Mouse (Mus musculus) heart, postnatal 0 days (tissue): ENCODE measurements around the gene Cux1. TPM values are rescaled to one million over a fixed set of nuclear protein-coding genes. Genes with fewer than 3 reads are reported as not detected.

Source experiments
- ATAC-seq: fragments of 200-750 bp; cut with Nextera tagmentation; 2 replicates; pipeline ENCODE4 v1.8.0; 2017; ENCODE audit warnings: low read depth, moderate number of reproducible peaks, moderate library complexity; ENCODE audit not compliant: insufficient read depth
- DNase-seq: peaks from one replicate; pipeline ENCODE4 v3.0.0-alpha.2; 2016; ENCODE audit warnings: low spot score
- H3K27ac ChIP-seq: fragments of 300-500 bp; sonication (generic); 2 replicates; pipeline ENCODE4 v1.5.1; 2014; ENCODE audit warnings: low read depth, mild to moderate bottlenecking
- H3K27me3 ChIP-seq: fragments of 300-500 bp; sonication (generic); 2 replicates; pipeline ENCODE4 v1.6.1; 2014; ENCODE audit warnings: low read length, mixed read lengths; ENCODE audit not compliant: control insufficient read depth, insufficient read depth
- H3K36me3 ChIP-seq: fragments of 300-500 bp; sonication (generic); replicated peaks from 2 replicates; pipeline ENCODE4 v1.6.1; 2014; ENCODE audit warnings: low read length, mixed read lengths; ENCODE audit not compliant: control insufficient read depth, insufficient read depth
- H3K4me1 ChIP-seq: fragments of 300-500 bp; sonication (generic); 2 replicates; pipeline ENCODE4 v1.6.1; 2014; ENCODE audit warnings: antibody characterized with exemption; ENCODE audit not compliant: control insufficient read depth, insufficient read depth
- H3K4me2 ChIP-seq: fragments of 300-500 bp; sonication (generic); 2 replicates; pipeline ENCODE4 v1.6.1; 2014; ENCODE audit warnings: low read depth, mild to moderate bottlenecking, low read length, moderate library complexity
- H3K4me3 ChIP-seq: fragments of 300-500 bp; sonication (generic); 2 replicates; pipeline ENCODE4 v1.5.1; 2014; ENCODE audit warnings: low read depth, low read length
- H3K9ac ChIP-seq: fragments of 300-500 bp; sonication (generic); replicated peaks from 2 replicates; pipeline ENCODE4 v1.6.1; 2014; ENCODE audit warnings: low read depth, low read length, mixed read lengths
- H3K9me3 ChIP-seq: fragments of 300-500 bp; sonication (generic); replicated peaks from 2 replicates; pipeline ENCODE4 v1.6.1; 2016; ENCODE audit warnings: low read length; ENCODE audit not compliant: control insufficient read depth
- CTCF ChIP-seq: IDR thresholded peaks from 2 replicates; pipeline ENCODE4 v1.5.1; 2016; ENCODE audit warnings: antibody characterized with exemption, control low read depth, low read depth
- EP300 ChIP-seq: IDR thresholded peaks from 2 replicates; pipeline ENCODE4 v1.6.1; 2016; ENCODE audit warnings: antibody characterized with exemption, low read depth
- WGBS: fragments of 180-500 bp; shearing (Covaris S2); extraction: QIAGEN DNeasy Blood & Tissue Kit; methylation state at CpG from one replicate; pipeline ENCODE4 v1.1.7; 2014; 5-methylcytosine and 5-hydroxymethylcytosine counted together
- polyA plus RNA-seq: library from polyadenylated mRNA; unstranded; fragments of >200 nt; fragmentation: Nextera tagmentation; extraction: Ambion mirVana; gene quantifications from 2 replicates; pipeline ENCODE4 v1.2.1, GENCODE M21; 2015
- total RNA-seq: library from RNA; depleted of rRNA; stranded (reverse); fragments of >200 nt; gene quantifications from 2 replicates; pipeline ENCODE4 v1.2.3, GENCODE M21; 2014; ENCODE audit warnings: low replicate concordance

Gene Cux1
- total and polyA plus RNA-seq, 2 experiments from 2014 or later = 50.7 to 89.5 TPM

DNA sequence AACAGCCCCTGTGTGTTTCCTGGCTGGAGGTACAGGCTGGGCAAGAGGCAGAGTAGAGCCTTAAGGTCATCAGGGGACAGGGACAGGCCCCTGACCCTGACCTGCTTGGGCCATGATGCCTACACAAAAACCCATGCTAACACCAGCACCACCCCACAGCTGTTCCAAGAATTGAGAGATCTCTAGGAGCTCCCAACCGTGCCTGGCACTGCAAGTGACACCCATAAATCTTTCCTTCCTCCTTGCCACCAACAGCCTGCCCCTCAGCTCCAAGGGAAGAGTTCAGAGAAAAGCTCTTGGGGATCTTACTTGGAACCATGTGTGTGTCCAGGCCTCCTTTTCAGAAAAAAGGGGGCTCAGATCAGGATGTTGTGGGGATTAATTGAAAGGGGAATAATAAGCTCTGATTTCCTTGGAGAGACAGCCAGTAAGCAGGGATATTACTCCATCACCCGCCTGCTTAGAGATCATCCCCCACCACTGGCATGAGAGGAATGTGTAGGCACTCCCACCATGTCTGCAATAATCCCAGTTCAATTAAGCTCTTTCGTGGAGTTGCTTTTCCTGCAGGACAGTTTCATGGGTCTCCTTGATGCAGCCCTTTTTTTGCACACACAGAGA, 44.3 kb downstream of the Cux1 start:
- Histone ChIP-seq H3K36me3 (no peaks in the 10 kb centered on the region), H3K27ac (peak overlapping the region; percentile 54), H3K4me1 (peaks cover 33% of the 10 kb centered on the region), H3K27me3 (no peaks in the 10 kb centered on the region), H3K4me2 (no peak overlapping the region), H3K4me3 (no peak overlapping the region), H3K9ac (no peak overlapping the region), H3K9me3 (no peaks in the 10 kb centered on the region)
- no peak for TF ChIP-seq CTCF
- no peak for ATAC-seq
- DNase-seq = no peak
- 15% methylated on average over 3 of the region's 3 CpGs for WGBS

DNA sequence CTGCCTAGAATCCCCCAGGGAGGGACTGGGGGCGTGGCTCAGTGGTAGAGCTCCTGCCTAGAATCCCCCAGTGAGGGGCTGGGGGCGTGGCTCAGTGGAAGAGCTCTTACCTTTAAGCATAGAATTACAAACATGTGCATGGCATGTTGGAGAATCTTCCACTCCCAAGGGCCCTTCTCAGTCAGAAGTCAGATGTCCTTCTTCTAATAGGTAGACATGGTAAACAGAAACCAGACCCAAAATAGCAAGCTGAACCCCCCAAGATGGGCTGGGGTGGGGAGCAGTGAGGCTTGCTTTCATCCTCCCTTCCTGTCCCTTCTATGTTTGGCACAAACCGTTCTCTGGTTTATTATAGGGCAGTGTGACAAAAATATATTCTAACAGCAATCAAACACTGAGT, 45.6 kb downstream of the Cux1 start:
- Histone ChIP-seq H3K4me3 (no peak overlapping the region), H3K4me2 (no peak overlapping the region), H3K4me1 (peaks cover 32% of the 10 kb centered on the region), H3K9ac (no peak overlapping the region), H3K36me3 (no peaks in the 10 kb centered on the region), H3K9me3 (no peaks in the 10 kb centered on the region), H3K27me3 (no peaks in the 10 kb centered on the region), H3K27ac (peak overlapping the region; percentile 4; the same call in 1 of the 2 replicates)
- ATAC-seq = no peak
- 64% methylated on average over 3 of the region's 3 CpGs for WGBS
- DNase-seq = no peak
- no peak for TF ChIP-seq CTCF
- no peak for TF ChIP-seq EP300

- H3K27me3 ChIP-seq = no peaks in the 10 kb centered on the region
- H3K4me1 ChIP-seq = peaks cover 32% of the 10 kb centered on the region
- TF ChIP-seq EP300 = no peak
- no peak for TF ChIP-seq CTCF
- no peaks in the 10 kb centered on the region for H3K9me3 ChIP-seq
- 88% methylated on average over 3 of the region's 3 CpGs for WGBS
- DNase-seq (no peak), ATAC-seq (no peak)
- H3K36me3 ChIP-seq = no peaks in the 10 kb centered on the region
- no peak overlapping the region for H3K4me2 ChIP-seq
- no peak overlapping the region for H3K27ac ChIP-seq
- no peak overlapping the region for H3K9ac ChIP-seq
- no peak overlapping the region for H3K4me3 ChIP-seq
These were observed 48.4 kb downstream of the Cux1 start for GRCm38 (mm10) chr5:136518648-136519437.

DNA sequence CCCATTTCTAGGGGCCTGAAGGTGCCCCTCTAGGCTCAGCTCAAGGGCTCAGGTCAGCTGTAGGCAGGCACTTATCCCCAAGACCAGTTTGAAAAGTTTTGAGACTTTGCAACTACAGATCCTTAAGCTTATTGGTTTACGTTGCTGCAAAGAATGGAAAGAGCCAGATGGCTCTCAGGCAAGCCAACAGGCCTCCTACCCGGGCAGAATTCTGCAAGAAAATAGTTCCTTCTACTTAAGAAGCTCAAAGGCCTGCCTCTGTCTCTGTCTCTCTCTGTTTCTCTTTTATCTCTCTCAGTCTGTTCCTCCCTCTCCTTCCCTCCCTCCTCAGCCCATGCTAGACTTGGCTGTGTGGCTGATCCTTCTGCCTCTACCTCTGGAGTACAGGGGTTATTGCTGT, 49.8 kb downstream of the Cux1 start:
- peaks cover 22% of the 10 kb centered on the region for H3K4me1 ChIP-seq
- WGBS = 81% methylated on average over 2 of the region's 2 CpGs

GRCm38 (mm10) chr5:136516593-136516992, 50.7 kb downstream of the Cux1 start:
- H3K4me3 ChIP-seq = no peak overlapping the region
- H3K9me3 ChIP-seq = no peaks in the 10 kb centered on the region
- no peak for DNase-seq
- H3K4me2 ChIP-seq = no peak overlapping the region
- H3K9ac ChIP-seq = no peak overlapping the region
- H3K4me1 ChIP-seq = peaks cover 24% of the 10 kb centered on the region
- WGBS = 73% methylated on average over 3 of the region's 3 CpGs
- H3K36me3 ChIP-seq = no peaks in the 10 kb centered on the region
- no peak overlapping the region for H3K27ac ChIP-seq
- no peak for ATAC-seq
- no peaks in the 10 kb centered on the region for H3K27me3 ChIP-seq
- TF ChIP-seq EP300 = no peak
- no peak for TF ChIP-seq CTCF

More for the DNA sequence above, 49.8 kb downstream of the Cux1 start:
- Histone ChIP-seq H3K9me3 (no peaks in the 10 kb centered on the region), H3K4me2 (no peak overlapping the region), H3K4me3 (no peak overlapping the region), H3K9ac (no peak overlapping the region), H3K36me3 (no peaks in the 10 kb centered on the region), H3K27ac (no peak overlapping the region), H3K27me3 (no peaks in the 10 kb centered on the region)
- TF ChIP-seq EP300 (no peak), CTCF (no peak)
- ATAC-seq = no peak
- no peak for DNase-seq
